Comparison of ENCODE assay signal across 9 mouse cellular contexts in the genomic region with DNA sequence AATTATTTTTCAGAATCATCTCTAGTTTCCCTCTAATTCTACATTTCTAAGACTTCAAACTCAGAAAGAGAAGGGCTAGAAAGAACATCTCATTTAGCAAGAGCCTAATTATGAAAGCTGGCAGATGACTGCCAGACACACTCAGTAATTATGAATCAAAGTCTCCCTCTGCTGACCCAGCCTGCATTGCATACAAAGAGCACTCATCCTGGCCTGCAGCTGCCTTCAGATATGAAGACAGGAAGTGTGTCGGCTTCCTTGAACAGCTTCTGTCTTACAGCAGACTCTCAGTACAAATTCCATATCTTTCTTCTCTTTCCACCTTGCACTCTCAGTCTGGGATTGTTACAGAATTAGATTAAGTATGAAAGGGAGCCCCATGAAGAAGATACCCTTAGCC. TPM values are rescaled to one million over a fixed set of nuclear protein-coding genes. Genes with fewer than 3 reads are reported as not detected.
A peak's percentile ranks its signal among the peaks of the same experiment; 100 is the strongest.
DNase-seq lines count a peak whose midpoint lies in the region; ATAC-seq and TF ChIP-seq lines count a peak whose summit lies in the region.
"Had no signal": no experiment of that assay in that cellular context is flagged by ENCODE, and none has a peak within 500 bp of the region (broad histone marks: within the 10 kb centered on the region; RNA-seq: fewer than 3 reads in every experiment).

No protein-coding gene starts in this region.

- TF ChIP-seq CTCF in forebrain, postnatal 0 days (IDR thresholded peaks at IDR 0.05; ENCODE audit: low read depth), result no peak
- peak; percentile 80 for TF ChIP-seq CTCF in layer of hippocampus, adult 2 months (conservative IDR thresholded peaks at IDR 0.05)

- no peak overlapping the region for H3K9ac ChIP-seq in forebrain, postnatal 0 days
- H3K9ac ChIP-seq in forebrain, embryonic 16.5 days (replicated peaks; ENCODE audit: low read depth, low read length), result no peak overlapping the region
- no peak overlapping the region for H3K9ac ChIP-seq in heart, embryonic 13.5 days
- H3K9ac ChIP-seq: midbrain, embryonic 12.5 days had no signal

- 41% methylated on average over 1 of the region's 1 CpGs for WGBS in forebrain, postnatal 0 days
- 44% methylated on average over 1 of the region's 1 CpGs for WGBS in forebrain, embryonic 16.5 days
- WGBS in heart, embryonic 13.5 days, result 3% methylated on average over 1 of the region's 1 CpGs

- no peaks in the 10 kb centered on the region for H3K36me3 ChIP-seq in forebrain, postnatal 0 days (ENCODE audit: insufficient read depth)
- H3K36me3 ChIP-seq in forebrain, embryonic 16.5 days (ENCODE audit: control insufficient read depth, insufficient read depth), result no peaks in the 10 kb centered on the region
- no peaks in the 10 kb centered on the region for H3K36me3 ChIP-seq in heart, embryonic 13.5 days
- H3K36me3 ChIP-seq: midbrain, embryonic 12.5 days had no signal

- peak; percentile 35 for DNase-seq in forebrain, postnatal 0 days
- DNase-seq in urinary bladder, postnatal 14 days (ENCODE audit: low spot score), result peak; percentile 57
- DNase-seq in urinary bladder, postnatal 10 days (ENCODE audit: low spot score), result no peak
- DNase-seq in layer of hippocampus, adult 2 months (ENCODE audit: low spot score in 2 of 2), result peak; percentile 20 to 54
- DNase-seq in natural killer cell, adult 2 months (ENCODE audit: low spot score in 2 of 2), result peak; percentile 6 to 15
- no peak for DNase-seq in urinary bladder, adult 18-20 months (ENCODE audit: low spot score in 2 of 2)

- no peaks in the 10 kb centered on the region for H3K4me1 ChIP-seq in forebrain, postnatal 0 days (ENCODE audit: insufficient read depth)
- H3K4me1 ChIP-seq in forebrain, embryonic 16.5 days (replicated peaks; ENCODE audit: control insufficient read depth, insufficient read depth, low read length), result no peaks in the 10 kb centered on the region
- H3K4me1 ChIP-seq in heart, embryonic 13.5 days, result peaks cover 39% of the 10 kb centered on the region
- H3K4me1 ChIP-seq: midbrain, embryonic 12.5 days had no signal

- no peak overlapping the region for H3K4me3 ChIP-seq in forebrain, postnatal 0 days (ENCODE audit: low read depth, low read length)
- H3K4me3 ChIP-seq in forebrain, embryonic 16.5 days (replicated peaks; ENCODE audit: low read length), result no peak overlapping the region
- H3K4me3 ChIP-seq in heart, embryonic 13.5 days, result no peak overlapping the region
- H3K4me3 ChIP-seq in layer of hippocampus, adult 2 months, result no peak overlapping the region
- H3K4me3 ChIP-seq: midbrain, embryonic 12.5 days had no signal

- H3K4me2 ChIP-seq in forebrain, postnatal 0 days (ENCODE audit: low read depth), result no peak overlapping the region
- no peak overlapping the region for H3K4me2 ChIP-seq in forebrain, embryonic 16.5 days (ENCODE audit: low read length)
- H3K4me2 ChIP-seq in heart, embryonic 13.5 days, result no peak overlapping the region
- H3K4me2 ChIP-seq: midbrain, embryonic 12.5 days had no signal

- no peaks in the 10 kb centered on the region for H3K27me3 ChIP-seq in forebrain, postnatal 0 days (ENCODE audit: insufficient read depth, low read length)
- H3K27me3 ChIP-seq in forebrain, embryonic 16.5 days (replicated peaks; ENCODE audit: control insufficient read depth, insufficient read depth, low read length), result no peaks in the 10 kb centered on the region
- H3K27me3 ChIP-seq in heart, embryonic 13.5 days (replicated peaks), result no peaks in the 10 kb centered on the region

- ATAC-seq in forebrain, postnatal 0 days, result peak; percentile 53; the same call in 1 of the 2 replicates
- ATAC-seq in forebrain, embryonic 16.5 days, result no peak
- no peak for ATAC-seq in heart, embryonic 13.5 days (ENCODE audit: extremely low read depth, insufficient number of reproducible peaks, low FRiP score, low TSS enrichment)

- H3K9me3 ChIP-seq in forebrain, postnatal 0 days (ENCODE audit: low read length), result no peaks in the 10 kb centered on the region
- no peaks in the 10 kb centered on the region for H3K9me3 ChIP-seq in forebrain, embryonic 16.5 days (ENCODE audit: control insufficient read depth, low read length)
- H3K9me3 ChIP-seq in heart, embryonic 13.5 days, result no peaks in the 10 kb centered on the region
- H3K9me3 ChIP-seq: midbrain, embryonic 12.5 days had no signal

- no peak overlapping the region for H3K27ac ChIP-seq in forebrain, postnatal 0 days (ENCODE audit: low read depth, low read length)
- no peak overlapping the region for H3K27ac ChIP-seq in forebrain, embryonic 16.5 days (ENCODE audit: low read length)
- H3K27ac ChIP-seq in heart, embryonic 13.5 days (replicated peaks), result 0 out of 2 replicates have a peak overlapping the region, but pooled peaks have one; percentile 0
- no peak overlapping the region for H3K27ac ChIP-seq in layer of hippocampus, adult 2 months
- H3K27ac ChIP-seq: midbrain, embryonic 12.5 days had no signal

RNA-seq across cellular contexts. Expression of a gene that starts 33.1 kb away (rescaled TPM):
- total RNA-seq in forebrain, postnatal 0 days (2014; rRNA removed), result 19.2 and 23.2 TPM in 2 replicates
- 20.0 and 27.9 TPM in 2 replicates for polyA plus RNA-seq in forebrain, postnatal 0 days (2015; fragmentation: Nextera tagmentation; extraction: Ambion mirVana)
- 25.7 and 27.5 TPM in 2 replicates for polyA plus RNA-seq in forebrain, embryonic 16.5 days (2015; fragmentation: Nextera tagmentation; extraction: Ambion mirVana)
- 21.7 and 23.8 TPM in 2 replicates for polyA plus RNA-seq in heart, embryonic 13.5 days (2015; fragmentation: Nextera tagmentation; extraction: Ambion mirVana)
- 10 to 100 TPM; 73.3 to 74.1 TPM for total RNA-seq in layer of hippocampus, adult 2 months (2021)

RNA-seq across cellular contexts. Expression of a gene that starts 33.2 kb away (rescaled TPM):
- total RNA-seq in forebrain, postnatal 0 days (2014; rRNA removed), result 3.1 and 3.8 TPM in 2 replicates
- polyA plus RNA-seq in forebrain, postnatal 0 days (2015; fragmentation: Nextera tagmentation; extraction: Ambion mirVana), result 1.3 and 1.5 TPM in 2 replicates
- 1.6 and 2.1 TPM in 2 replicates for polyA plus RNA-seq in forebrain, embryonic 16.5 days (2015; fragmentation: Nextera tagmentation; extraction: Ambion mirVana)
- polyA plus RNA-seq in heart, embryonic 13.5 days (2015; fragmentation: Nextera tagmentation; extraction: Ambion mirVana), result 6.9 and 7.1 TPM in 2 replicates
- total RNA-seq in layer of hippocampus, adult 2 months (2021), result 1 to 10 TPM; 6.1 to 7.2 TPM

Comparison
In these comparisons a context has a peak if more than half of its experiments do, and no peak if none do; other contexts are left out.
1. DNase-seq: peak in forebrain, postnatal 0 days (single experiment), urinary bladder, postnatal 14 days (single experiment), layer of hippocampus, adult 2 months (2 of 2) and natural killer cell, adult 2 months (2 of 2); none in urinary bladder, postnatal 10 days (single experiment) and urinary bladder, adult 18-20 months (0 of 2).